Mouse (Mus musculus) ES-Bruce4 (cell line): ENCODE data around the gene Frmd8. TPM values are rescaled to one million over a fixed set of nuclear protein-coding genes. Genes with fewer than 3 reads are reported as not detected.

Source experiments
- H3K27ac ChIP-seq: 2 replicates; pipeline ENCODE4 v1.5.1; 2012; ENCODE audit warnings: low read length, inconsistent platforms; ENCODE audit not compliant: insufficient read depth
- H3K27me3 ChIP-seq: 2 replicates; pipeline ENCODE4 v1.6.1; 2012; ENCODE audit warnings: mild to moderate bottlenecking, low read length, inconsistent platforms; ENCODE audit not compliant: control insufficient read depth, poor library complexity, insufficient read depth, severe bottlenecking
- H3K36me3 ChIP-seq: 2 replicates; pipeline ENCODE4 v1.6.1; 2012; ENCODE audit warnings: inconsistent platforms, mild to moderate bottlenecking, low read length, moderate library complexity; ENCODE audit not compliant: control insufficient read depth, poor library complexity, insufficient read depth, severe bottlenecking
- H3K4me1 ChIP-seq: one replicate; pipeline ENCODE4 v1.8.1; 2011; ENCODE audit warnings: low read length; ENCODE audit not compliant: control insufficient read depth, insufficient read depth
- H3K4me3 ChIP-seq: 2 replicates; pipeline ENCODE4 v1.5.1; 2011; ENCODE audit warnings: low read depth, mild to moderate bottlenecking, low read length
- H3K9ac ChIP-seq: 2 replicates; pipeline ENCODE4 v1.6.1; 2012; ENCODE audit warnings: low read depth, mild to moderate bottlenecking, inconsistent platforms; ENCODE audit not compliant: poor library complexity, severe bottlenecking
- H3K9me3 ChIP-seq: replicated peaks from 2 replicates; pipeline ENCODE4 v1.6.1; 2012; ENCODE audit warnings: mild to moderate bottlenecking, low read length, inconsistent platforms; ENCODE audit not compliant: control insufficient read depth, poor library complexity, insufficient read depth, severe bottlenecking
- CTCF ChIP-seq: IDR thresholded peaks from one replicate; pipeline ENCODE4 v1.8.1; 2011; ENCODE audit warnings: low read depth, low read length
- EP300 ChIP-seq: IDR thresholded peaks from 2 replicates; pipeline ENCODE4 v1.6.1; 2011; ENCODE audit warnings: low read depth, low read length; ENCODE audit not compliant: insufficient read depth
- POLR2A ChIP-seq: IDR thresholded peaks from one replicate; pipeline ENCODE4 v1.8.1; 2011; ENCODE audit warnings: low read length; ENCODE audit not compliant: insufficient read depth
- polyA plus RNA-seq: library from polyadenylated mRNA; stranded (reverse); fragments of >200 nt; gene quantifications from 2 replicates; pipeline ENCODE4 v1.2.4, GENCODE M21; 2011; ENCODE audit warnings: low read depth; ENCODE audit not compliant: missing spikeins, insufficient read depth, insufficient read length

The Frmd8 gene
- polyA plus RNA-seq, 1 experiment: 26.3 TPM

GRCm38 (mm10) chr19:5806051-5806808, 68.8 kb downstream of the Frmd8 start:
- peak overlapping the region; percentile 97 for H3K27ac ChIP-seq
- peaks cover 19% of the 10 kb centered on the region for H3K4me1 ChIP-seq
- H3K9me3 ChIP-seq: no peaks in the 10 kb centered on the region
- peaks cover 3% of the 10 kb centered on the region; the same call in 1 of the 2 replicates for H3K36me3 ChIP-seq
- H3K9ac ChIP-seq: peak overlapping the region; percentile 80
- no peaks in the 10 kb centered on the region for H3K27me3 ChIP-seq
- peak; percentile 65; the same call in 1 of the 2 replicates for TF ChIP-seq EP300
- no peak for TF ChIP-seq POLR2A
- TF ChIP-seq CTCF: no peak
- peak overlapping the region; percentile 28 for H3K4me3 ChIP-seq

- no peaks in the 10 kb centered on the region for H3K27me3 ChIP-seq
- peak overlapping the region; percentile 61 for H3K4me3 ChIP-seq
- no peak for TF ChIP-seq EP300
- no peak for TF ChIP-seq POLR2A
- TF ChIP-seq CTCF: no peak
- peaks cover 13% of the 10 kb centered on the region for H3K4me1 ChIP-seq
- peak overlapping the region; percentile 80 for H3K9ac ChIP-seq
- H3K36me3 ChIP-seq: peaks cover 21% of the 10 kb centered on the region
- H3K9me3 ChIP-seq: no peaks in the 10 kb centered on the region
- peak overlapping the region; percentile 97 for H3K27ac ChIP-seq
Observed at GRCm38 (mm10) chr19:5804371-5804899, 70.6 kb downstream of the Frmd8 start.

GRCm38 (mm10) chr19:5803881-5804279, 71.2 kb downstream of the Frmd8 start:
- TF ChIP-seq EP300 (no peak), POLR2A (no peak), CTCF (no peak)
- peak overlapping the region; percentile 61 for H3K4me3 ChIP-seq
- H3K9ac ChIP-seq: peak overlapping the region; percentile 80
- peaks cover 25% of the 10 kb centered on the region for H3K36me3 ChIP-seq
- peaks cover 11% of the 10 kb centered on the region for H3K4me1 ChIP-seq
- H3K27me3 ChIP-seq: no peaks in the 10 kb centered on the region
- H3K27ac ChIP-seq: peak overlapping the region; percentile 97
- no peaks in the 10 kb centered on the region for H3K9me3 ChIP-seq

GRCm38 (mm10) chr19:5803041-5803880, 71.8 kb downstream of the Frmd8 start:
- Histone ChIP-seq H3K4me1 (peaks cover 6% of the 10 kb centered on the region), H3K4me3 (peak overlapping the region; percentile 93), H3K9ac (peak overlapping the region; percentile 93), H3K9me3 (no peaks in the 10 kb centered on the region), H3K36me3 (peaks cover 31% of the 10 kb centered on the region), H3K27ac (peak overlapping the region; percentile 97), H3K27me3 (no peaks in the 10 kb centered on the region)
- no peak for TF ChIP-seq CTCF
- TF ChIP-seq POLR2A: no peak
- TF ChIP-seq EP300: peak; percentile 97

- Histone ChIP-seq H3K9ac (peak overlapping the region; percentile 93), H3K36me3 (peaks cover 35% of the 10 kb centered on the region), H3K4me3 (peak overlapping the region; percentile 93), H3K27ac (peak overlapping the region; percentile 97), H3K4me1 (peaks cover 2% of the 10 kb centered on the region), H3K27me3 (no peaks in the 10 kb centered on the region), H3K9me3 (no peaks in the 10 kb centered on the region)
- TF ChIP-seq CTCF (no peak), EP300 (no peak), POLR2A (no peak)
Observed at GRCm38 (mm10) chr19:5802787-5803040, 72.4 kb downstream of the Frmd8 start.
